Mouse (Mus musculus) activated CD4-positive, CD25-positive, alpha-beta regulatory T cell, adult 4 months (primary cell): ENCODE measurements around the gene Thsd4. TPM values are rescaled to one million over a fixed set of nuclear protein-coding genes. Genes with fewer than 3 reads are reported as not detected.
"Not testable (repeated sequence)": the region's sequence is repeated elsewhere in the genome, so short reads cannot be mapped to it uniquely, and the experiment has no call there.

Experiments
- ATAC-seq: one replicate; pipeline ENCODE4 v1.8.0; 2017
- polyA plus RNA-seq, 2 experiments: library from polyadenylated mRNA; unstranded; fragments of 100-300 nt; shearing (Covaris generic); gene quantifications; one replicate each; pipeline ENCODE4 v1.2.1; 2017

The Thsd4 gene
- polyA plus RNA-seq, 2 experiments from 2014 or later = not detected

GRCm38 (mm10) chr9:59938529-59938928 is 583.3 kb downstream of the Thsd4 start:
- no peak for ATAC-seq

DNA sequence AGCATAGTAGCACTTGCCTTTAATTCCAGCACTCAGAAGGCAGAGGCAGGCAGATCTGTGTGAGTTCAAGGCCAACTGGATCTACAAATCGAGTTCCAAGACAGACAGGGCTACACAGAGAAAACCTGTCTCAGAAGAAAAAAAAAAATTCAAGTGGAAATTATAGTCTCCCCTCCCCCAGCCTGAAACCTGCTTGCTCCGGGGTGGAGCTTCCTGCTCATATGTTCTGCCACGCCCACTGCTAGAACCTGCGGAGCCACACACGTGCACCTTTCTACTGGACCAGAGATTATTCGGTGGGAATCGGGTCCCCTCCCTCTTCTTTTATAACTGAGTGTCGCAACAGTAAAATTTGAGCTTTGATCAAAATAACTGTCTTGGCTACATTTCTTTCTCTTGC is 586.0 kb downstream of the Thsd4 start:
- not testable (repeated sequence) for ATAC-seq

GRCm38 (mm10) chr9:59930248-59930647 is 591.6 kb downstream of the Thsd4 start:
- no peak for ATAC-seq

Other genes starting within 250 kb of the Thsd4 start
- 1 to 10 TPM in 1 of 2 experiments, under 1 TPM in 1; 0.96 to 1.6 TPM for gene Lrrc49, start 166.1 kb upstream of the Thsd4 start, polyA plus RNA-seq
- not detected for gene Larp6, start 190.9 kb upstream of the Thsd4 start, polyA plus RNA-seq